ENCODE assay signal across 7 mouse cellular contexts in the genomic region with DNA sequence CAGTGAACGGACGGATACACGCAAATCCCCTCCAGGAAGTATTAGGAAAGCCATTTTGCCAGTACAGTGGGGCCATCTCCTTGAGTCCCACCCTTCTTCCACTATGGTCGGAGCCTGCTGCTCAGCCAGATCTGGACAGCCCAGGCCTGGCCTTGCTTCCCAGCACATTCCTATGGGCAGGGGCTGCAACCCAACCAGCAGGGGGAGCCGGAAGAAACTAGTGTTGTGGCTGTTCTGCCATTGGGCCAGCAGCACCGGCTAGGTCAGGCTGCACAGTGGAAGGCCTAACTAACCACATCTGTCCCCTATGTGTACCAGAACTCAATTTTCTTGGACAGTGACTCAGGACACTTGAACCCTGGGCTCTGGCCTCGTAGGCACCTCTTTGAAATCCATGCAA. TPM values are rescaled to one million over a fixed set of nuclear protein-coding genes. Genes with fewer than 3 reads are reported as not detected.
DNase-seq lines count a peak whose midpoint lies in the region; ATAC-seq and TF ChIP-seq lines count a peak whose summit lies in the region.

No protein-coding gene starts in this region.

- H3K4me1 ChIP-seq in liver, embryonic 12.5 days = no peaks in the 10 kb centered on the region
- peaks cover 22% of the 10 kb centered on the region for H3K4me1 ChIP-seq in limb, embryonic 14.5 days (ENCODE audit: control insufficient read depth, insufficient read depth, low read length)

- ATAC-seq in liver, embryonic 12.5 days = no peak
- no peak for ATAC-seq in limb, embryonic 14.5 days (ENCODE audit: low FRiP score, low read depth)

- WGBS in liver, embryonic 12.5 days (ENCODE audit: insufficient replicate concordance) = 63% methylated on average over 7 of the region's 7 CpGs
- 69% methylated on average over 7 of the region's 7 CpGs for WGBS in limb, embryonic 14.5 days

- DNase-seq in liver (peak; percentile 61), NIH3T3 (ENCODE audit: low read depth) (peak; percentile 72)
- DNase-seq in embryo, embryonic 11 days = peak; percentile 55
- no peak for DNase-seq in limb, embryonic 14.5 days (ENCODE audit: low spot score)
- DNase-seq in thymus, postnatal 14 days = peak; percentile 67
- DNase-seq in cerebellum, postnatal 36 days = no peak

- H3K4me2 ChIP-seq in liver, embryonic 12.5 days = no peak overlapping the region
- H3K4me2 ChIP-seq in limb, embryonic 14.5 days (replicated peaks; ENCODE audit: low read depth, low read length, severe bottlenecking) = no peak overlapping the region

- H3K27ac ChIP-seq in liver, embryonic 12.5 days = no peak overlapping the region
- H3K27ac ChIP-seq in limb, embryonic 14.5 days (replicated peaks; ENCODE audit: low read depth, low read length) = peak overlapping the region; percentile 54; the same call in 1 of the 2 replicates

- no peaks in the 10 kb centered on the region for H3K36me3 ChIP-seq in liver, embryonic 12.5 days
- H3K36me3 ChIP-seq in limb, embryonic 14.5 days (ENCODE audit: control insufficient read depth, insufficient read depth, low read length) = no peaks in the 10 kb centered on the region

- H3K9ac ChIP-seq in liver, embryonic 12.5 days = no peak overlapping the region
- H3K9ac ChIP-seq in limb, embryonic 14.5 days (ENCODE audit: low read depth, low read length, severe bottlenecking) = no peak overlapping the region

- TF ChIP-seq POLR2A in limb, embryonic 14.5 days (IDR thresholded peaks at IDR 0.05; ENCODE audit: borderline replicate concordance, extremely low read depth, insufficient read depth, insufficient read length) = no peak

- H3K4me3 ChIP-seq in liver, embryonic 12.5 days = no peak overlapping the region
- H3K4me3 ChIP-seq in limb, embryonic 14.5 days (replicated peaks; ENCODE audit: low read length) = no peak overlapping the region

- no peaks in the 10 kb centered on the region for H3K9me3 ChIP-seq in liver, embryonic 12.5 days (replicated peaks)
- H3K9me3 ChIP-seq in limb, embryonic 14.5 days (ENCODE audit: control insufficient read depth, low read length) = no peaks in the 10 kb centered on the region

- H3K27me3 ChIP-seq in liver, embryonic 12.5 days (replicated peaks) = no peaks in the 10 kb centered on the region
- H3K27me3 ChIP-seq in limb, embryonic 14.5 days (ENCODE audit: control insufficient read depth, insufficient read depth, low read length) = no peaks in the 10 kb centered on the region

RNA-seq across cellular contexts. Expression of gene Angptl2, which starts 30.6 kb away (rescaled TPM):
- 5.0 and 5.2 TPM in 2 replicates for polyA plus RNA-seq in liver, embryonic 12.5 days (2016; fragmentation: Nextera tagmentation; extraction: Ambion mirVana)
- 104 and 123 TPM in 2 replicates for polyA plus RNA-seq in limb, embryonic 14.5 days (2012; rRNA removed)
- 67.2 and 70.3 TPM in 2 replicates for polyA plus RNA-seq in limb, embryonic 14.5 days (2014; fragmentation: Nextera tagmentation; extraction: Ambion mirVana)

RNA-seq across cellular contexts. Expression of gene Garnl3, which starts 53.8 kb away (rescaled TPM):
- 2.1 and 2.3 TPM in 2 replicates for polyA plus RNA-seq in liver, embryonic 12.5 days (2016; fragmentation: Nextera tagmentation; extraction: Ambion mirVana)
- 10.1 and 12.0 TPM in 2 replicates for polyA plus RNA-seq in limb, embryonic 14.5 days (2012; rRNA removed)
- 9.6 and 10.0 TPM in 2 replicates for polyA plus RNA-seq in limb, embryonic 14.5 days (2014; fragmentation: Nextera tagmentation; extraction: Ambion mirVana)

Comparison
In these comparisons a context has a peak if more than half of its experiments do, and no peak if none do; other contexts are left out.
1. DNase-seq: peak in liver (single experiment), NIH3T3 (single experiment), embryo, embryonic 11 days (single experiment) and thymus, postnatal 14 days (single experiment); none in limb, embryonic 14.5 days (single experiment) and cerebellum, postnatal 36 days (0 of 2).
2. RNA of gene Angptl2, which starts 30.6 kb away (polyA plus RNA-seq): 67.2 to 123 TPM in limb, embryonic 14.5 days; 5.0 to 5.2 TPM in liver, embryonic 12.5 days; every median in the first group is over 10 times any median in the second.